Mouse (Mus musculus) CD4-positive, CD25-positive, alpha-beta regulatory T cell, adult 9 weeks (primary cell): ENCODE measurements around the gene Capn9. TPM values are rescaled to one million over a fixed set of nuclear protein-coding genes. Genes with fewer than 3 reads are reported as not detected.

Source experiments
- polyA plus RNA-seq: library from polyadenylated mRNA; unstranded; fragments of 100-300 nt; shearing (Covaris generic); gene quantifications from one replicate; pipeline ENCODE4 v1.2.1, GENCODE M21; 2017

The Capn9 gene
- not detected for polyA plus RNA-seq

DNA sequence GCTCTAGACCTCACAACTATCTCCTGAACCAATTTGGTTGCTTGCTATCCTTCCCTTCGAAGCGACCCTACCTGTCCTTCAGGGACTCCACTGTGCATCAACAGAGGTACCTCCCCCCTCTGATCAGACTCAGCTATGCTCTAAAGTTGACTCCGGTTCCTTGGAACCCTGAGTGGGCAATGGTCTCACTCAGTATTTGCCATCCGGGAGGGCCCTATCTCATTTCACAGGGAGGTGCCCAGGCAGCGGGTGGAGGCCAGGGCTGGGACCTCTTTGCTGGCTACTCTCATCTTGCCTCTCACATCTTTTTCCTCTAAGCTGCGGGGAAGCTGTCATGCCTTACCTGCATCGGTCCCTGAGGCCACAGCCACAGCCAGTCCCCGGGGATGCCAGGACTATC lies at the start of gene Capn9:
Gene Capn9 (plus strand): TSS at position 301 of the 400 bp plus-strand sequence.

DNA sequence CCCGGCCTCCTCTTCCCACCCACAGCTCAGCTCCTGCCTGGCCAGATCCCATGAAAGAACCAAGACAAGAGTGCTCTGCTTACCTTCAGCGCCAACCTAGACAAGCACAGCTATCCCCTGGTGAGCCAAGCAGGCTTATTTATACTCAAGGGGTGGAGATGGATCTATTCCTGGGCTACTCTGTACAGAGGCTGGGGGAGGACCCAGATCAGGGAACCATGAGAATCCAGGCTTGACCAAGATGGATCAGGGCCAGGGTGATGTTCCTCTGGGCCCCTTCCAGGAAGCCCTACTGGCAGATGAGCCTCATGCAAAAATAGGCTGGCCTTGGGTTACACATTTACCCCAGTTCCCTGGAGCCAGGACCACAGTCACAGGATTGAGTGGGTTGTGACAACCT lies 6.3 kb upstream of the Capn9 start, which contains the start of gene Agt:
Gene Agt (minus strand): TSS at position 114 of the 400 bp plus-strand sequence.

GRCm38 (mm10) chr8:124663112-124663873 lies 87.4 kb downstream of the Capn9 start, which contains the start of gene 2310022B05Rik:
TSS of gene 2310022B05Rik (minus strand) at chr8:124663369.

Other genes starting within 250 kb of the Capn9 start
- not detected for gene Pgbd5, start 136.5 kb upstream of the Capn9 start, polyA plus RNA-seq
- 75.2 TPM for gene Cog2, start 55.3 kb upstream of the Capn9 start, polyA plus RNA-seq
- not detected for gene Agt, start 6.4 kb upstream of the Capn9 start, polyA plus RNA-seq
- gene 2310022B05Rik, start 87.3 kb downstream of the Capn9 start, polyA plus RNA-seq, result 0.73 TPM
- gene Ttc13, start 145.9 kb downstream of the Capn9 start, polyA plus RNA-seq, result 27.0 TPM
- gene Arv1, start 146.0 kb downstream of the Capn9 start, polyA plus RNA-seq, result 29.9 TPM
- 0.88 TPM for gene Fam89a, start 175.7 kb downstream of the Capn9 start, polyA plus RNA-seq
- gene Trim67, start 217.0 kb downstream of the Capn9 start, polyA plus RNA-seq, result 0.04 TPM